Mouse (Mus musculus) layer of hippocampus, postnatal 36 days (tissue): ENCODE measurements around the gene Emc9. TPM values are rescaled to one million over a fixed set of nuclear protein-coding genes. Genes with fewer than 3 reads are reported as not detected.

Experiments used
- DNase-seq, 2 experiments: peaks; one replicate each; pipeline ENCODE4 v3.0.0; 2022
- total RNA-seq, 2 experiments: library from RNA; stranded (reverse); gene quantifications; 2 replicates each; pipeline ENCODE4 v1.2.3; 2021

Gene Emc9
- 10 to 100 TPM; 46.1 to 50.7 TPM for total RNA-seq

GRCm38 (mm10) chr14:55584702-55585565, at the start of gene Emc9:
TSS of gene Emc9 (minus strand) at chr14:55585302.
- DNase-seq, result peak; percentile 56 to 69

GRCm38 (mm10) chr14:55629312-55629711, 44.2 kb upstream of the Emc9 start:
- no peak for DNase-seq

GRCm38 (mm10) chr14:55628077-55628827, 43.1 kb upstream of the Emc9 start:
- DNase-seq, result no peak

- DNase-seq, result no peak
Observed at GRCm38 (mm10) chr14:55618486-55619195, 33.5 kb upstream of the Emc9 start.

- DNase-seq, result no peak
Observed at GRCm38 (mm10) chr14:55617822-55618221, 32.7 kb upstream of the Emc9 start, which contains the start of gene Rec8. TSS of gene Rec8 (plus strand) at chr14:55618037.

- DNase-seq, result no peak
Observed at GRCm38 (mm10) chr14:55616844-55617243, 31.7 kb upstream of the Emc9 start.

GRCm38 (mm10) chr14:55615876-55616275, 30.8 kb upstream of the Emc9 start:
- DNase-seq, result no peak

GRCm38 (mm10) chr14:55614565-55615178, 29.6 kb upstream of the Emc9 start:
- DNase-seq, result no peak

GRCm38 (mm10) chr14:55613346-55613745, 28.2 kb upstream of the Emc9 start:
- no peak for DNase-seq

GRCm38 (mm10) chr14:55608339-55608738, 23.2 kb upstream of the Emc9 start:
- no peak for DNase-seq

- DNase-seq, result no peak
Observed at GRCm38 (mm10) chr14:55605743-55606459, 20.8 kb upstream of the Emc9 start.

- DNase-seq, result no peak
Observed at GRCm38 (mm10) chr14:55604823-55605222, 19.7 kb upstream of the Emc9 start.

- peak; percentile 77 to 78 for DNase-seq
Observed at GRCm38 (mm10) chr14:55603633-55604576, 18.8 kb upstream of the Emc9 start.

- no peak for DNase-seq
Observed at GRCm38 (mm10) chr14:55603271-55603632, 18.1 kb upstream of the Emc9 start, which contains the start of gene Irf9. TSS of gene Irf9 (plus strand) at chr14:55603571.

GRCm38 (mm10) chr14:55598521-55599390, 13.7 kb upstream of the Emc9 start:
- DNase-seq, result no peak

- peak; percentile 28 to 29 for DNase-seq
Observed at GRCm38 (mm10) chr14:55596036-55596690, 11.1 kb upstream of the Emc9 start.

GRCm38 (mm10) chr14:55592226-55592625, 7.1 kb upstream of the Emc9 start:
- no peak for DNase-seq

GRCm38 (mm10) chr14:55591331-55591891, 6.3 kb upstream of the Emc9 start, which contains the start of gene Rnf31:
TSS of gene Rnf31 (plus strand) at chr14:55591708.
- peak; percentile 89 to 92 for DNase-seq
